In genomic region chr11:112978884-112979283, GRCm38 (mm10) we compare ENCODE assay signal across 15 mouse cellular contexts.
DNase-seq lines count a peak whose midpoint lies in the region; ATAC-seq and TF ChIP-seq lines count a peak whose summit lies in the region.
"Had no signal": no experiment of that assay in that cellular context is flagged by ENCODE, and none has a peak within 500 bp of the region (broad histone marks: within the 10 kb centered on the region; RNA-seq: fewer than 3 reads in every experiment).

No protein-coding gene starts in this region.

- H3K36me3 ChIP-seq in heart, embryonic 10.5 days: no peaks in the 10 kb centered on the region
- H3K36me3 ChIP-seq in lung, embryonic 15.5 days: no peaks in the 10 kb centered on the region
- H3K36me3 ChIP-seq in embryonic facial prominence, embryonic 13.5 days: no peaks in the 10 kb centered on the region
- H3K36me3 ChIP-seq in kidney, embryonic 16.5 days (ENCODE audit: insufficient read depth, low read length): no peaks in the 10 kb centered on the region
- H3K36me3 ChIP-seq: G1E; neural tube, embryonic 15.5 days had no signal

- H3K4me1 ChIP-seq in heart, embryonic 10.5 days: peaks cover 40% of the 10 kb centered on the region
- peaks cover 42% of the 10 kb centered on the region for H3K4me1 ChIP-seq in lung, embryonic 15.5 days
- no peaks in the 10 kb centered on the region; the same call in 1 of the 2 replicates for H3K4me1 ChIP-seq in lung, adult 2 months (ENCODE audit: control insufficient read depth, insufficient read depth, low read length)
- peaks cover 43% of the 10 kb centered on the region for H3K4me1 ChIP-seq in embryonic facial prominence, embryonic 13.5 days
- peaks cover 30% of the 10 kb centered on the region for H3K4me1 ChIP-seq in kidney, embryonic 16.5 days (ENCODE audit: insufficient read depth, low read length)

- no peaks in the 10 kb centered on the region for H3K9me3 ChIP-seq in heart, embryonic 10.5 days
- H3K9me3 ChIP-seq in lung, embryonic 15.5 days: no peaks in the 10 kb centered on the region
- H3K9me3 ChIP-seq in embryonic facial prominence, embryonic 13.5 days: no peaks in the 10 kb centered on the region
- no peaks in the 10 kb centered on the region for H3K9me3 ChIP-seq in kidney, embryonic 16.5 days (ENCODE audit: low read length)
- H3K9me3 ChIP-seq: neural tube, embryonic 15.5 days had no signal

- peak; percentile 71; the same call in 1 of the 2 replicates for ATAC-seq in lung, embryonic 15.5 days (ENCODE audit: borderline replicate concordance, extremely low read depth, low FRiP score, low TSS enrichment)
- no peak for ATAC-seq in embryonic facial prominence, embryonic 13.5 days (ENCODE audit: insufficient number of reproducible peaks, insufficient read depth, low FRiP score, low TSS enrichment, low read depth)
- no peak for ATAC-seq in kidney, embryonic 16.5 days (ENCODE audit: low FRiP score, low TSS enrichment)

- intact Hi-C loops in heart, postnatal 14 days (cut with DNase I): no loop called here

- 11% methylated on average over 6 of the region's 6 CpGs for WGBS in heart, embryonic 10.5 days
- WGBS in lung, embryonic 15.5 days: 15% methylated on average over 6 of the region's 6 CpGs
- 21% methylated on average over 6 of the region's 6 CpGs for WGBS in lung, adult 2 months
- 32% methylated on average over 6 of the region's 6 CpGs for WGBS in embryonic facial prominence, embryonic 13.5 days
- WGBS in kidney, embryonic 16.5 days: 32% methylated on average over 6 of the region's 6 CpGs

- peak; percentile 86 for DNase-seq in heart, embryonic 10.5 days (ENCODE audit: low spot score)
- no peak for DNase-seq in heart, postnatal 14 days
- DNase-seq in lung, adult 2 months: no peak
- peak; percentile 32 for DNase-seq in heart, postnatal 4 days
- DNase-seq: adrenal gland, postnatal 25 days; cerebellum, postnatal 25 days; gastrocnemius, adult 2 months; kidney, adult 2 months; left cerebral cortex, postnatal 4 days had no signal

- H3K4me2 ChIP-seq in lung, embryonic 15.5 days: peak overlapping the region; percentile 6; the same call in 1 of the 2 replicates
- peak overlapping the region; percentile 47 for H3K4me2 ChIP-seq in embryonic facial prominence, embryonic 13.5 days
- H3K4me2 ChIP-seq in kidney, embryonic 16.5 days (replicated peaks; ENCODE audit: low read depth, low read length): no peak overlapping the region
- H3K4me2 ChIP-seq: neural tube, embryonic 15.5 days had no signal

- no peak for TF ChIP-seq POLR2A in lung, adult 2 months (IDR thresholded peaks at IDR 0.05; ENCODE audit: borderline replicate concordance, extremely low read depth, low read depth, low read length)

- H3K27me3 ChIP-seq in heart, embryonic 10.5 days (ENCODE audit: insufficient read depth, poor library complexity, severe bottlenecking): peaks cover 19% of the 10 kb centered on the region
- H3K27me3 ChIP-seq in lung, embryonic 15.5 days: no peaks in the 10 kb centered on the region
- H3K27me3 ChIP-seq in embryonic facial prominence, embryonic 13.5 days: no peaks in the 10 kb centered on the region
- H3K27me3 ChIP-seq in kidney, embryonic 16.5 days (ENCODE audit: insufficient read depth, low read length): no peaks in the 10 kb centered on the region
- H3K27me3 ChIP-seq: neural tube, embryonic 15.5 days had no signal

- H3K27ac ChIP-seq in heart, embryonic 10.5 days: peak overlapping the region; percentile 72; the same call in 1 of the 2 replicates
- peak overlapping the region; percentile 62 for H3K27ac ChIP-seq in lung, embryonic 15.5 days
- peak overlapping the region; percentile 83 for H3K27ac ChIP-seq in embryonic facial prominence, embryonic 13.5 days
- H3K27ac ChIP-seq in kidney, embryonic 16.5 days (ENCODE audit: low read length): no peak overlapping the region
- H3K27ac ChIP-seq: gastrocnemius, adult 2 months; macrophage; neural tube, embryonic 15.5 days had no signal

- H3K9ac ChIP-seq in lung, embryonic 15.5 days: no peak overlapping the region; the same call in 1 of the 2 replicates
- H3K9ac ChIP-seq in embryonic facial prominence, embryonic 13.5 days: peak overlapping the region; percentile 2; the same call in 1 of the 2 replicates
- H3K9ac ChIP-seq in kidney, embryonic 16.5 days (replicated peaks; ENCODE audit: low read length): no peak overlapping the region
- H3K9ac ChIP-seq: neural tube, embryonic 15.5 days had no signal

- no peak overlapping the region for H3K4me3 ChIP-seq in heart, embryonic 10.5 days
- H3K4me3 ChIP-seq in lung, embryonic 15.5 days: no peak overlapping the region
- no peak overlapping the region for H3K4me3 ChIP-seq in lung, adult 2 months (replicated peaks; ENCODE audit: extremely low read depth, low read depth, low read length)
- no peak overlapping the region for H3K4me3 ChIP-seq in embryonic facial prominence, embryonic 13.5 days
- H3K4me3 ChIP-seq in kidney, embryonic 16.5 days (ENCODE audit: low read length): no peak overlapping the region
- H3K4me3 ChIP-seq: gastrocnemius, adult 2 months; neural tube, embryonic 15.5 days had no signal

- TF ChIP-seq CTCF in lung, adult 2 months (IDR thresholded peaks at IDR 0.05; ENCODE audit: insufficient read depth, low read length): no peak

Comparison
In these comparisons a context has a peak if more than half of its experiments do, and no peak if none do; other contexts are left out.
1. DNase-seq: peak in heart, embryonic 10.5 days (single experiment) and heart, postnatal 4 days (single experiment); none in heart, postnatal 14 days (0 of 2) and lung, adult 2 months (single experiment).